Mouse (Mus musculus) limb, embryonic 14.5 days (tissue): Measurements from ENCODE around the gene Otp. TPM values are rescaled to one million over a fixed set of nuclear protein-coding genes. Genes with fewer than 3 reads are reported as not detected.

Experiments
- ATAC-seq: fragments of 200-750 bp; cut with Nextera tagmentation; 2 replicates; pipeline ENCODE4 v1.8.0; 2017; ENCODE audit warnings: low read depth, moderate number of reproducible peaks, moderate TSS enrichment; ENCODE audit not compliant: low FRiP score
- DNase-seq: peaks from one replicate; pipeline ENCODE4 v3.0.0-alpha.2; 2015; ENCODE audit warnings: low spot score
- H3K27ac ChIP-seq: fragments of 300-500 bp; sonication (generic); replicated peaks from 2 replicates; pipeline ENCODE4 v1.5.1; 2014; ENCODE audit warnings: low read depth, mild to moderate bottlenecking, low read length, moderate library complexity, mixed read lengths
- H3K27me3 ChIP-seq: fragments of 300-500 bp; sonication (generic); 2 replicates; pipeline ENCODE4 v1.6.1; 2014; ENCODE audit warnings: low read length, mixed read lengths; ENCODE audit not compliant: control insufficient read depth, insufficient read depth
- H3K36me3 ChIP-seq: fragments of 300-500 bp; sonication (generic); 2 replicates; pipeline ENCODE4 v1.6.1; 2014; ENCODE audit warnings: mild to moderate bottlenecking, low read length, moderate library complexity, mixed read lengths; ENCODE audit not compliant: control insufficient read depth, insufficient read depth
- H3K4me1 ChIP-seq: fragments of 300-500 bp; sonication (generic); 2 replicates; pipeline ENCODE4 v1.6.1; 2014; ENCODE audit warnings: antibody characterized with exemption, low read length, mixed read lengths; ENCODE audit not compliant: control insufficient read depth, insufficient read depth
- H3K4me2 ChIP-seq: fragments of 300-500 bp; sonication (generic); replicated peaks from 2 replicates; pipeline ENCODE4 v1.6.1; 2014; ENCODE audit warnings: low read depth, mild to moderate bottlenecking, low read length, moderate library complexity; ENCODE audit not compliant: severe bottlenecking
- H3K4me3 ChIP-seq: fragments of 300-500 bp; sonication (generic); replicated peaks from 2 replicates; pipeline ENCODE4 v1.5.1; 2014; ENCODE audit warnings: low read length
- H3K9ac ChIP-seq: fragments of 300-500 bp; sonication (generic); 2 replicates; pipeline ENCODE4 v1.6.1; 2014; ENCODE audit warnings: mild to moderate bottlenecking, low read depth, low read length, moderate library complexity; ENCODE audit not compliant: severe bottlenecking
- H3K9me3 ChIP-seq: fragments of 300-500 bp; sonication (generic); 2 replicates; pipeline ENCODE4 v1.6.1; 2016; ENCODE audit warnings: low read length; ENCODE audit not compliant: control insufficient read depth
- POLR2A ChIP-seq: fragments of 200-500 bp; IDR thresholded peaks from 2 replicates; pipeline ENCODE4 v1.8.0; 2012; ENCODE audit warnings: inconsistent platforms, mild to moderate bottlenecking, moderate library complexity, borderline replicate concordance; ENCODE audit not compliant: insufficient read depth, insufficient read length; ENCODE audit errors: extremely low read depth
- WGBS: fragments of 180-500 bp; shearing (Covaris S2); extraction: QIAGEN DNeasy Blood & Tissue Kit; methylation state at CpG from one replicate; pipeline ENCODE4 v1.1.7; 2014; 5-methylcytosine and 5-hydroxymethylcytosine counted together
- polyA plus RNA-seq, 2 experiments: library from polyadenylated mRNA; depleted of rRNA in 1 of 2; stranded (reverse) in 1 of 2; unstranded in 1 of 2; fragments of >200 nt; fragmentation: Nextera tagmentation in 1 of 2; extraction: Ambion mirVana in 1 of 2; gene quantifications; 2 replicates each; pipeline versions ENCODE4 v1.2.1 to v1.2.3; 2012 to 2014

Otp gene
- polyA plus RNA-seq, 2 experiments = 0.05 TPM; not detected in 1

DNA sequence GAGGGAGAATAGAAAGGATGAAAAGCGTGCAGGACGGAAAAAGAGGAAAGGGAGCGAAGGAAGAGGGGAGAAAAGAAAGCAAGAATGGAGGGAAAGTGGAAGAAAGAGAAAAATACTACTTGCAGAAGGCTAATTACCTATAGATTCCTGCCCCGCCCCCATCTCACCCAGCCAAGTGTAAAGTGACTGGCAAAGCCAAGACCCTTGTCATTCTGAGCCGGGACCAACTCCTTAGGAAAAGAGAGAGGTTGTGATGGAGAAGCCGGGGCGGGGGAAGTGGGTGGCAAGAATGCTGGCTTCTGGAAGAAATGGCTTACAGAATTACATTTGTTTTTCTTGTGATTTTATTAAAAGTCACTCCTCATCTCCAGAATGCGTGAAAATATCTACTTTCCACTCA lies 5.9 kb upstream of the Otp start:
- no peaks in the 10 kb centered on the region for H3K36me3 ChIP-seq
- H3K9me3 ChIP-seq = no peaks in the 10 kb centered on the region
- H3K4me3 ChIP-seq = peak overlapping the region; percentile 32
- no peak overlapping the region for H3K27ac ChIP-seq
- ATAC-seq (no peak), DNase-seq (no peak)
- H3K9ac ChIP-seq = no peak overlapping the region
- peaks cover 86% of the 10 kb centered on the region for H3K27me3 ChIP-seq
- no peak for TF ChIP-seq POLR2A
- H3K4me1 ChIP-seq = 0 out of 2 replicates have a peak, but pooled peaks cover 9% of the 10 kb centered on the region
- H3K4me2 ChIP-seq = peak overlapping the region; percentile 55; the same call in 1 of the 2 replicates
- WGBS = 2% methylated on average over 8 of the region's 8 CpGs

- no peak overlapping the region for H3K4me3 ChIP-seq
- no peak overlapping the region for H3K9ac ChIP-seq
- peaks cover 92% of the 10 kb centered on the region for H3K27me3 ChIP-seq
- no peak for TF ChIP-seq POLR2A
- no peak for DNase-seq
- no peaks in the 10 kb centered on the region for H3K9me3 ChIP-seq
- no peak overlapping the region for H3K4me2 ChIP-seq
- H3K4me1 ChIP-seq = 0 out of 2 replicates have a peak, but pooled peaks cover 9% of the 10 kb centered on the region
- no peak overlapping the region for H3K27ac ChIP-seq
- ATAC-seq = no peak
- H3K36me3 ChIP-seq = no peaks in the 10 kb centered on the region
- WGBS = 3% methylated on average over 9 of the region's 9 CpGs
Observed at GRCm38 (mm10) chr13:94870071-94870460, 5.3 kb upstream of the Otp start.

DNA sequence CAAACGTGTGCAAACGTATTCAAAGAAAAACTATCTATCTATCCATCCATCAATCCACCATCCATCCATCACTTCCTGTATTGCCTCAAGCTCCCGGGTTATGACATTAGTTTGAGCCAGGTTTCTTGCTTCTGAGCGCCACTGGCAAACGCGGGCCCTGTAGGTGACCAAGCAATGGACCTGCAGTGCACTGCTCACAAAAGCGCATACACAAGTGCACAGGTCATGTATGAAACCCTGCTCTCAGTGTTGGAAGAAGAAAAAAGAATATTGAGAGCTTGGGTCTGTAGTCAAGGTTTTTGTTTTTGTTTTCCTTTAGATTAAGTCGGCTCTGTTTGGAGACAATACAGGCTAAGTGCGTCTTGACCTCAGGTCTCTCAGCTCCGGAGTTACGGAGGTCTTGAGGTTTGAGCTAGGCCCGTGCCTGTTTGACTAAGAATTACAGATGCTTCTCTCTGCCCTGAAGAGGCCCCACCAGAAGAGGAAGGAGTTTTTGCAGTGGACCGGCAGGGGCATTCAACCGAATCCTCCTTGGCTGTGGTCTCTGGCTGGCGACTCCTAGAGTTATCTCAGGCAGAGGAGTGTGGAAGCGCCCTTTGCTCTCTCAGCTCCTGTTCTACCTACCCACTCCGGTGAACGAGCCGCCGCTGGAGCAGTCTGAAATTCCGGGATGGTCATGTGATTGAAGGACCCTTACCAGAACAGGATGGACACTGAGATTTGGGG lies 4.8 kb upstream of the Otp start:
- WGBS = 1% methylated on average over 21 of the region's 21 CpGs
- Histone ChIP-seq H3K27ac (no peak overlapping the region), H3K27me3 (peaks cover 94% of the 10 kb centered on the region), H3K9me3 (no peaks in the 10 kb centered on the region), H3K36me3 (no peaks in the 10 kb centered on the region), H3K4me1 (0 out of 2 replicates have a peak, but pooled peaks cover 9% of the 10 kb centered on the region), H3K9ac (no peak overlapping the region), H3K4me3 (no peak overlapping the region), H3K4me2 (no peak overlapping the region)
- DNase-seq (no peak), ATAC-seq (no peak)
- no peak for TF ChIP-seq POLR2A

- no peak overlapping the region for H3K9ac ChIP-seq
- peaks cover 94% of the 10 kb centered on the region for H3K27me3 ChIP-seq
- TF ChIP-seq POLR2A = no peak
- WGBS = 3% methylated on average over 7 of the region's 7 CpGs
- no peak for ATAC-seq
- H3K4me1 ChIP-seq = 0 out of 2 replicates have a peak, but pooled peaks cover 9% of the 10 kb centered on the region
- H3K9me3 ChIP-seq = no peaks in the 10 kb centered on the region
- no peak overlapping the region for H3K4me2 ChIP-seq
- H3K27ac ChIP-seq = no peak overlapping the region
- DNase-seq = no peak
- no peaks in the 10 kb centered on the region for H3K36me3 ChIP-seq
- no peak overlapping the region for H3K4me3 ChIP-seq
Observed at GRCm38 (mm10) chr13:94871806-94872320, 3.5 kb upstream of the Otp start.

DNA sequence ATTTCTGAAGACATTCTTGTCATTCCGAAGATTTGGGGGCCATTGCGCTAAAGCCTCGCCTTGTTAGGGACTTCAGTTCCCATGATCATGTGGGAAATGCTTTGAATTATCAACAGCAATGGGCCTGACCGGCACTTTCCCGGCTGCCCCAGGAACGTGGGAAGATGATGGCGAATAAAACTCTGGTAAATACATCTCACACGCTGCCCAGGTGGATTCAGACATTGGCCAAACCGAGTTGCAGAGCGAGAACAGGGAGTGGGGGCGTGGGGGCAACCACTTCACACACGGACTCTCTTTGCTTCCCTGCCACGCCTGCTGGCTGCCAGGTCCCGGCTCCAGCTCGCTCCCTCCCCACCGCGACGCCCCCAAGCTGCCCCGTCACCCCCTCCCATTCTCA lies 3.0 kb upstream of the Otp start:
- Histone ChIP-seq H3K4me1 (0 out of 2 replicates have a peak, but pooled peaks cover 9% of the 10 kb centered on the region), H3K9me3 (no peaks in the 10 kb centered on the region), H3K36me3 (no peaks in the 10 kb centered on the region), H3K4me2 (no peak overlapping the region), H3K27ac (no peak overlapping the region), H3K9ac (no peak overlapping the region), H3K27me3 (peaks cover 95% of the 10 kb centered on the region), H3K4me3 (no peak overlapping the region)
- WGBS = under 1% methylated on average over 19 of the region's 19 CpGs
- TF ChIP-seq POLR2A = no peak
- ATAC-seq (no peak), DNase-seq (no peak)
